Mouse (Mus musculus) embryo, embryonic 9.5 days (tissue): ENCODE results near the gene Dyrk2.

Experiments used
- DNase-seq: peaks from one replicate; pipeline ENCODE4 v3.0.0-alpha.2; 2017; ENCODE audit errors: extremely low spot score

Dyrk2 gene

DNA sequence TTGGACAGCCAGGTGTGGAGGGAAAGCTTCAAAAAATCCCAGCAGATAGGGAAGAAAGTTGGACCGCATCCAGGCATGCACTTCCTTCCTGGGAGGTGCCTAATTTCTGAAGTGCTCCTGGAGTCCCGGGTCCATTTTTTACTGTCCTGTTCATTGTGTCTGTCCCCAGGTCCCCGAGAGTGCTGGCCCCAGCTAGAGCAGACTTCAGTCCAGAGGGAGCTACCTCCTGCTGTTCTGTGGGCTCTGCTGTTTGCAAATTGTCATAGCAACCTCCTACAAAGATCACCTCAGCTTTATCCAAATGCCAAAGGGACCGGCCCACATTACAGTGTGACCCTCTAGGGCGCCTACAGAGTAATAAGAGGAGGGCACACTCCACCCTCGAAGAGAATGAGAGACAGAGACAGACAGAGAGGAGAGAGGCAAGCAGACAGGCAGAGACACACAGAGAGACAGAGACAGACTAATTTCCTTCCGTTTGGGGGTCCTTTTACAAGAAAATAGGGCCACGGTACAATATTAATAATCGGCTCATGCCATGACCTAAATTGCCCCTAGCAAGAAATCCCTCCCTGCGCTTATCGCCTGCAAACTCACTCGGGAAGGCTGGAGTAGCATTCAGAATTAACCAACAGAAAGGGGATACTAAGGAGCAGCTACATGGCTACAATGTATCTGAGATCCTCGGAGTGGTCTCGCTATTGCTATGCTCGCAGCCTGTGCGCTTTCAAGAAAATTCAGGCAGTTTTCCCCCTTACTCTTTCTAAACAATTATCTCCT is at the start of gene Dyrk2:
Dyrk2 (minus strand) TSS at position 9 of the 780 bp plus-strand sequence.
- peak; percentile 54 for DNase-seq

DNA sequence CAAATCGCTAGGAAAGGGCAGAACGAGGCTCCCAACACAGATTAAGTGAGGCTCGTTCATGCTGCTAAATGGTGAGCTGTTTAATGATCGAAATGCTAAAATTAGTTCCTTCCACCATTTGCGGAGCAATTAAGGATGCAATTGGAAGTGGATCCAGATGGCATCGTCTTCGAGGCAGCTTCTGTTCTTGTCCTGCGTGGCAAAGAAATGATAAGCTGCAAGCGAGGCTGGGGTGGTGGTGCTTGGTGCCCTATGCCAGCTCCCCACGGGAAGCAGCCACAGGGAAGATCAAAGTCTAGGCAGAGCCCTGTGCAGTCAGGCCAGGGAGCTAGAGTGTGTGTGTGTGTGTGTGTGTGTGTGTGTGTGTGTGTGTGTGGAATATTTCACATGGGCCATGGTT is 32.6 kb upstream of the Dyrk2 start:
- no peak for DNase-seq

DNA sequence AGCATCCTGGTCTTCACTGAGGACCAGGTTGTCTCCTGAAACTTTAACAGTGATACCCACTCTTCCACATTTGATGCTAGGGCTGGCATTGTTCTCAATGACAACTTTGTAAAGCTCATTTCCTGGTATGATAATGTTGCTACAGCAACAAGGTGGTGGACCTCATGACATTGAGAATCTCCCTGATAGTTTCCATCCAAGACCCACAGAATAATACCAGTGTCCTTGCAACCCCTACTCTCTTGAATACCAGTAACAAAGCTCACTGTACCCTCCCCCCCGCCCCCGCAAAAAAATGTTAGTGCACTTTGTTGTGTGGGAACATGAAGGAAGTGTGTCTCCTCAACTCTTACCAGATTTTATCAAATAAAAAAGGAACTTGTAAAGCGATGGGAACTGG is 23.6 kb upstream of the Dyrk2 start:
- no peak for DNase-seq

DNA sequence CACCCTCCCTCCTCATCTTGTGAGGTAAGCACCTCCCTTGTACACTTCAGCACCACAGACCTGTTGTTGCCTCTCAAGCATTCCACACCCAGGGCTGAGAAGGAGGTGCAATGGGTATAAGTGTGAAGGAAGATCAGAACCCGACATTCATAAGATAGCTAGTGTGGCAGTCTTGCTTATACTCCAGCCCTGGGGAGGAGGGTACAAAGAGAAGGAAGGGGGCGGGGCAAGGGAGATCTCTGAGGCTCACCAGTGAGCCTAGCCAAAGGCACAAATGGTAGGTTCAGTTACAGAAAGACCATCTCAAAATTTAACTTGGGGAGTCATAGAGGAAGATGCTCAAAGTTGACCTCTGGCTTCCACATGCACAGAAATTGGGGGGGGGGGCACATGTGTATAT is 14.1 kb upstream of the Dyrk2 start:
- DNase-seq, result no peak

DNA sequence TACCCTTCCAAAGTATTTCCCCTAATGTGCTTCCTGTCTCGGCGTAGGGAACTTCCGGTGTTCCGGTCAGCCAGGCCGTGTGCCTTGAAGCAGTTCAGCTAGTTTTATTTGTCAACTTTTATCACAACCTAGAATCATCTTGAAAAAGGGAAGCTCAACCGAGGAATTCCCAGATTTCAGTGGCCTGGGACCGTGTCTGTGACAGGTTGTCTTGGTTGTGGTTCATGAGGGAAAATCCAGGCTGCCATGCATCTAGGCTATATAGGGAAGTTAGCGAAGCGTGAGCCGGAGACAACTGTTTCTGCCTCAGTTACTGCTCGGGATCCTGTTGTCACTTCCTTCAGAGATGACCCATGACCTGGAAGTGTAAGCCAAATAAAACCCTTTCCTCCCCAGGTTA is 13.3 kb upstream of the Dyrk2 start:
- no peak for DNase-seq

DNA sequence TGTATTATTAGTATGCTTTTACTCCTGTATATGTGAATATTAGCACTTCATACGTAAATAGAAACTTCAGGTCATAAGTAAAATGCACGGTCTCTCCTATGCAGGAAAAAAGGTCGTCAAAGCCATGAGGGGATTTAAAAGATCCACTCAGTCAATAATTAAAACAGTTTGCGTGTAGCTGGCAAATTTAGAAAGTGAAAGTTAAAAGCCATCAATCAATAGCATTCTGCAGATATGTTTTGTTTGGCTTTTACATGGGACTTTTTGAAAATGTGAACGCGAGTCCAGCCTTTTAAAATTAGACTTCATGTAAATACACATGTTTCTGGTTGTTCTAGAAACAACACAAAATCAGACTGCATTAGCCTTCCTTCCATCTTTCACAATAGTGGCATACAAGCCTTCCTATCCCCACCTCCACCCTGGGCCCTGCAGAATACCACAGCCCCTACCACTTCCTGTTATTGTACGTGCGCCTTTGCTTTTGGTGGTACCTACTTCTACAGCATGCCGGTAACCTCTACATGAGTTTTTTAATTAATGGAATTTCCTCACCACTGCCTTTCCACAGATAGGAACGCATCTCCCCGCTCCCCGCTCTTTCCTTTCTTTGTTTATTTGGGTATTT is 12.4 kb upstream of the Dyrk2 start:
- DNase-seq, result no peak

DNA sequence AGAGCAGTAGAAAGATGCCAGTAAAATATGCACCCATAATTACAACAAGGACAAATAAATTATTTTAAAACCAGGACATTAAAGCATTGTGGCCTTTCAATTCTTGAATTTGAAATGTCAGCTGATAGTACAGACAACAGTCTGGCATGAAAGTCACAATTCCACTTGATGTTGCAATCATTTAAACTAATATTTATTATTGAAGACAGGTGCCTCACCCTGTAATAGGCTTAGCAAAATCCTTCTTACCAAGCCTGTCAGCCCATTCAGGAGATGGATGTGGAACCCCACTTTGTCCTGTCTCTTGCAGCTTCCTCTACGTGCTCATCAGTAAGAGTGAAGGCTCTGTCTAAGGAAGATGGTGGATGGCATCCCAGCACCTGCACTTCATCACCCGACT is 10.8 kb upstream of the Dyrk2 start:
- no peak for DNase-seq

DNA sequence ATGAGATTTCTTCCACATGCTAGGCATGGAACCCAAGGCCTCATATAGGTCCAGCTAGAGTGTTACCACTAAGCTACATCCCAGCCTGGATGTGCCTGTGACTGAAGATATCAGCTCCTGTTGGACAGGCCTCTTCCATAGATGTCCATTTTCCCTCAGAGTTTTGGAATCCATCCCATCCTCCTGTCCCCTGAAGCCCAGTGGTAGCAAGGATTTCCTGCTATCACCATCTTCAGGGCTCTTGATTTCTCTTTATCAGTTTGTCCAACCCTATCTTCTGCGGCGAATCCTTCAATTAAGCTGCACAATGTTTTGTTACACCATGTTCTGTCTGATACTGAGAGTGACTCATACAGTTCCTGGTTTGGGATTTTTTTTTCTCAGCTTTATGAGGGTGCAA is 2.2 kb upstream of the Dyrk2 start:
- DNase-seq, result no peak

DNA sequence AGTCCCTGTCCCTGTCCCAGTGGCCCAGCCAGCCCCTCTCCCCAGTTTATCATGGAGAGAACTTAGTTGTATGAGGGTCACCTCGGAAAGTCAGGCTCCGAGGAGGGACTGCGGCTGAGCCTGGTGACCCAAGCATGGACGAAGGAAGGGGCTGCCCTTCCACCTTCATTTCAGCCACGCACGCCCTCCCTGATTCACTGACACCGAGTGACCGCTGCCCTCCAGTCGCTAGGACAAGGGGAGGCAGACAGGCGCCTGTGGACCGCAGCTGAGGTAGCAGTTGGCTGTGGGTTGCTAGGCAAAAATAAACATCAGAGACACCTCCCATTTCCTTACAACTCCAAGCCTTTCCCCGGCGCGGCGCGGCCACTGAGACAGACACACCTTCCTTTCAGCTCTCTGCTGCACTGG is 413 bp downstream of the Dyrk2 start:
- DNase-seq, result no peak

DNA sequence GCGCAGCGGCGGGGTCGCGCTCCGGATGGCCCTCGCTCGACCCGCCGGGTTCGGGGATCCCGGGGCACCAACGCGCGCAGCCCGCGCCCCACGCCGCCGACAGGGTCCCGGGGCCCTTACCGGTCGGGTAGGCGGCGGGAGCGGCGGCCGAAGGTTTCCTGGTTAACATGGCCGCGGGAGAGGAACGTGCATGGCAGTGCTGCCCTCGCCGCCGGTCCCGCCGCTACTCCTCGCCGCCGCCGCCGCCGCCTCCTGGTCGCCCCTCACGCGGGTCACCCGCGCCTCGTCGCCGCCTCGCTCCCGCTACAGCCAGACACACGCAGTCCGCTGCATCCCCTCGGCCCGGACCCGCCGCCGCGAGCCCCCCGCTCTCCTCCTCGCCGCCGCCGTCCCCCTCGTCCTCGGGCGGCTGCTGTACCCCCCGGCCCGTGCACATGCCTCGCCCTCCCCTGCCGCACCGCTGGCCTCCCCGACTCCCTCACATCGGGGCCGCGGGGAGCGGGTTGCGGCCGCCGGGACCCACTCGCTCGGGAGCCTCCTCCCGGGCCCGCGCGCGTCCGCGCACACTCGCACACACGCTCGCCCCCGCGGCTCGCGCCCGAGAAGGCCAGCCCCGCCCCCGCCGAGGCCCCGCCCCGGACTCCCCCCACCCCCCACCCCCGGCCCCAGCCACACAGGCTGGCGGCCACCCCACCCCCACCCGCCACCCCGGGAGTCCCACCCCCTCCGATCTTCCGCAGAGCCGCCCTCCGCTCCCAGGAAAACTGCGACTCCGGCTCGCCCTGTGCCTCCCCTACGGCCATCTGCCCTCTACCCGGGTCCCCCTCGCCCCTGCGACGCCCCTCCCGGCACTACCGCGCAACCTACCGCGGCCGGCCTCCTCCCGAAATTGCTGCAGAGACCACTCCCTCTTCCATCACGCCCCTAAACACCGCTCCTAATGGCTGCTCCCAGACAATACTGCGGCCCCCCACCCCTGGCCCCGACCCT is 1.1 kb downstream of the Dyrk2 start:
- DNase-seq, result peak; percentile 93

DNA sequence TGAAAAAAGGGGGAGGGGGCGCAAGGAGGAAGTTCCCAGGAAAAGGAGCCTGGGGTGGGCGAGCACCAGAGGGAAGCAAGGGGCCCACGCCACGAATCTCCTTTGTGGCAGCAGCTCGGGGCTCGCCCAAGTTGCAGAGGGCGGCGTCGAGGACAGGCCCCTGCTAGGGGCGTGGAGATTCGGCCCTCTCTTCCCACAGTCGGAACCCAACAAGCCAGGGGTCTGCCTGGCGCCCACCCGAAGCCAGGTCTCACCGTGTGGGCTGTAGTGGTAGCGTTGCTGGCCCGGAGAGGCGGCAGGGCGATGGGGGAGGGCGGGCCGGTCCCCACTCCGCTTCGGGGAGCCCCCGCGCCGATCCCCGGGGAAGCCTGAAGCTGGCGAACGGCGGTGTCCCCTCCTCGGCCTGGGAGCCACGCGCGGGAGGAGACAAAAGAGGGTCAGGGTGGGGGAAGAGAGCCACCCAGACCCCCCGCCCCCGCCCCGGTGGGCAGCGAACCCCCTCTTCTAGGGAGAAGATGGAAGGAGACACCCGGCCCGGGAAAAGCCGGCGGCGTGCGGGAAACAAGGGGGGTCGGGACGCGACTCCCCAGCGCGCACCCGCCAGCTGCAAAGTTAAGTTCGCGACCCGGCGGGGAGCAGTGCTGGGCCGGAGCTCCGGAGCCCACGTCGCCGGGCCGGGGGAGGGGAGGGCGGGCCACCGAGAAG is 2.0 kb downstream of the Dyrk2 start:
- DNase-seq, result peak; percentile 57

DNA sequence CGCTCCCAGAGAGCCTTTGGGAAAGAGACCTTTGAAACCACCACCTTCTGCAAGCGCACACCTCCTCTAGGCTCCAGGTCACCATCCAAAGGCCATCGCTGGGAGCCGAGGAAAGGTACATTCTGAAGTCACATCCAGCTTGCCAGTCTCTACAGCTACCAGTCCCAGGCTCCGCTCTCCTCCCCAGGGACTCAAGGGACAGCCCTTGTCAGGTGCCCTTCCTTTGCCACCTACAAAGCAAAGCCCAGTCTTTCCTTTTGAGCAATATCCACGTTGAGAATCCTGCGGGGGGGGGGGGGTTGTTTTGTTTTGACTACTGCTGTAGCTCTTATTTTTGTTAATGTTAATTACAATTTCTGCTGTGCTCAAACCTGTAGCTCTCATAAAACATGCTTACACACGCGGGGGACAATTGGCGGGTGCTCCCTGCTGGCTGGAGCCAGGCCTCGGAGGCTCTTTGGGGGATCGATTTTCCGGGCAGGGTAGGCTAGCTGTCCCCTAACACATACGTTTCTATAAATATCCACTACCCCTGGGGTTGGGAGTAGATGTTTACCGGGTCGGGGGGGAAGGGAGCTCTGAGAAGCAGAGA is 2.6 kb downstream of the Dyrk2 start:
- DNase-seq, result no peak

DNA sequence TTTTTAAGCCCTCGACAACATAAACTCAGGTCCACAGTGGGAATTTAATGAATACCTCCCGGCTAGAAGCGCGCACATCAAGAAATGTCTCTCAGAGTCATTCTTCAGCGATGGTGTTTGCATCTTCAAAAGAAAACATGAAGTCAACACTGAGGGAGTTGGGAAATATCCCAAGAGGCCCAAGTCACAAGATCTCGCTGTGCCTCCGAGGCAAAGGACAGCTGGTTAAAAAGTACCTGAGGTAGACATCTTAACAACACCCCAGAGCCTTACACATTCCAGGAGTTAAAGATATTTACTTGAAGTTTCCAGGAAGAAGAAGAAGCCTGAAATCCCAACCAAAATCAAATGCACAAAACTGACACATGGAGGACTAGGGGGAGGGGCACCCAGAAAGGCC is 5.0 kb downstream of the Dyrk2 start:
- no peak for DNase-seq

DNA sequence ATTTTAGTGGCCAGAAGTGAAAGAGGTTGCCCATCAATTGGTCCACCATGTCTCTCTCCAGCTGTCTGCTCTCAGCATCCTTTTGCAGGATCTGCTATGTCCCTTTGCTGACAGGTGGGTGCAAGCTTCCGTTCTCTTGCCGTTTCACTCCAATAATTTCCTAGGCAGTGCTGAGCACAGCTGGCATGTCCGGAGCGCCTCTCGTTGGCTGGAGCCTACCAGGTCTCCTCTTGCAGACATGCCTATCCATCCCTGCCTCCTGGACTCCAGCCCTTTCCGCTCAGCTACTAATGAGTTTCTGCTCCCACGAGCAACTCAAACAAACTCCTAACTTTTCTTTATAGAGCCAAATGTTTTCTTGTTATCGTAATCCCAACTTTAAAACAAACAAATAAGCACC is 6.4 kb downstream of the Dyrk2 start:
- no peak for DNase-seq

DNA sequence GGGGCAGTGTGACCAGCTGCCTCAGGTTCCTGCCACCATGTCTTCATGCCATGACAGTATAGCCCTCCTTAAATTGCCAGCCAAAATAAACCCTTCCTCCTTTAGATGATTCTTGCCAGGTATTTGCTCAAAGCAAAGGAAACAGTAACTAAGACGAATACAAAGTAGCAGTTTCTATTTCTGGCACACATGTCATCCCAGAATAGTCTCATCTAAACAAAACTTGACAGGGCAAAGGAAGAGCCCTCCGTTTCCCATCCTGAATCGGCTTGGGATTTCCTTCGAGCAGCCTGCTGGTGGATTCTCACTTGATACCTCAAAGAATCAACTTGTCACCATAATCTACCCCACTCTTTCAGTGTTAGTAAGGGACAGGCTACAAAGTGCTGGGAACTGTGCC is 7.8 kb downstream of the Dyrk2 start:
- DNase-seq, result no peak

DNA sequence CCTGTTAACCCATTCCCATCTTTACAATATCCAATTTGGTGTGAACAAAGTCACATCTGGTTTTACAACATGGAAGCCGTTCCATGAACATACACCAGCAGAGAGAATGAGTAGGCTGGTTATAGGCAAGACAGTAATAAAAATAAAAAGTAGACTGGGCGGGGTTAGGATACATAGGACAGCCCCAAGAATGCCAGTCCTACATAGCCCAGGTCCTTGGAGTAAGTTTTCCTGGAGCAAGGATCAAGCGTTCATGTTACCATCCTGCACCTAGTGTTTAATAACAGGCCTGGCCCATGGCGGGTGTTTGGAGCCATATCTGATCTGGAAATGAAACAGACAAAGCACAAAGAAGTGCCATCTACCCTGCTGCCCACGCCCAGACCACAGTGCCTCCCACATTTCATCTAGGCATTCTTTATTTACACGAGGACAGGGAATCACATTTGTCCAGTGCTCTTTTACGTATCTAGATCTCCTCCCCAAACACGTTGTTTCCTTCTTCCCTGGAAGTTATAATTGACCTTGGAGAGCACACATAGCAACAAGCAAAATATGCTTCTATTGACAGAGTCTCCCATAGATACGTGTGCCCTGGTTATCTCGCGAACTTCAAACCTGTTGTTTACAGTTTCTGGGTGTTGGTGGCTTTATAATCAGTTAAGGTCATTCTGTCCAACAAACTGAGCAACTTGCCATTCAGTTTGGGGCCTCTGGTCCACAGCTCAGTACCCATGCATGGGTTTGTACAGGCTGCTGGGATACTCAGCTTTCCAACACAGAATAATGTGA is 8.6 kb downstream of the Dyrk2 start:
- no peak for DNase-seq

DNA sequence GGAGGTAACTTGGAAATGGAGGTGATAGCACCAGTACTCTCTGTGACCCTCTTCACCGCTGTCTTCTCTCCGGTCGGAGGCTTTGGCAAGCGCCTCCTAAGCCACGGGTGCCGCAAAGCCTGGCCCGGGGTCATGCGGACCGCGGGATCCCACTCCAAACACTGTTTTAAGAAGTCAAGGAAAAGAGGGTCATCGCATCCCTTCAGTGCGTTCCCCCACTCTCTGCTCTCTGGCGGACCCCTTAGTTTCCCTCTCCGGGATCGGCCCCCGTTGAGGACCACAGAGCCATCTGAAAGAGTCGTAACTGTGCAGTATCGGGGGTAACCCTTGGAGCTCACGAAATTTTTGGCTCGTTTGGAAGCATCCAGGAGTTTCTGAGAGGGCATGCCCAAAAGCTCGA is 10.4 kb downstream of the Dyrk2 start:
- no peak for DNase-seq

DNA sequence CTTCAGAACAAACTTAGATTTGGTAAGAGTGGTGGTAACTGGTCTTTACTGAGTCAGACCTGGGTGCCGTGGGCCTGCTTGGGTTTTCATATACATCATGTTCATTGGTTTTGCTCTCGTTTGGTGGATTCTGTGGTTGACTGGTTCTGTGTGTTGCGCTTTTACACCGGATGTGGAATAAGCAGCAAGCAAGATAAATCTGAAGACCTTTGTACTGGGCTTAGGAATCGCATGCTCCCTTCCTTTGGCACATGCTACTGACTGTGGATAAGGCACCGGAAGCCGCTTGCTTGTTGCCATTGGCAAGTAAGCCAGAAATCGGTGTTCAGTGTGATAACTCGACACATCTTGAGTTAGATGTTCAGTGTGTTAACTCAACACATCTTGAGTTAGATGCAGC is 15.4 kb downstream of the Dyrk2 start:
- DNase-seq, result no peak

DNA sequence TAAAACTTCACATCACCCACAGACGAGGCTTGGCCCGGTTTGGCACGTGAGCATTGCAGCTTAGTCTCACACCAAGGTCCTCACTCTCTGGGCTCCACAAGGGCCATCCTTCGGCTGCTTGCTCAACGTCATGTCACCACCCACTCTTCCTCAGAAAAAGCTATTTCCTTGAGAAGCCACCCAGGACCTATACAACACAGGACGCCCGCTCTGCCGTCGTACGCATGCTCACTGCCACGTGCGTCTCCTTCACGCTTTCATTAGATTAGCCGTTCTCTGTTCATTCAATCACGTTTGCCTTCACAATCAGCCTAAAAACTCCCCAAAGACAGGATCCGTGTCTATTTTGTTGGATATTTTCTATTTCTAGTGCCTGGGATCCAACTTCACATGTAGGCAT is 17.5 kb downstream of the Dyrk2 start:
- no peak for DNase-seq

DNA sequence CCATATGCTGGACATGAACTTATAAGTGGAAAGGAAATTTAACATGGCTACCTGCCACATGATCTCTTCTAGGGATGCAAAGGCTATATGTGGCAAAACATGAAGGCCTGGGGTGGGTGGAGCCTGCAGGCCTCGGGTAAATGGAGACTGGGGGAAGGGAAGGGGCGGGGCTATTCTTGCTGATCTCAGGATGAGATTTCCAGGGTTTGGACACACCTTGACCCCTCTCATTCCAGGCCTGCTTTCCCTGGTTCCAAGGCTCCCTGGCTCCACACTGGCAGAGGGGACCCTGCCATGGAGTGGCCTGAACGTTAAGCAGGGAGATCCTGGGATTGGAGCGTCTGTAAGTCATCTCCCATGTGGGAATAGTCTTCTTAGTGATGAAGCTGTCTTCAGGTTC is 21.5 kb downstream of the Dyrk2 start:
- no peak for DNase-seq
